Mouse (Mus musculus): Measurements from ENCODE around the gene Xpo6. TPM values are rescaled to one million over a fixed set of nuclear protein-coding genes. Genes with fewer than 3 reads are reported as not detected.
A peak's percentile ranks its signal among the peaks of the same experiment; 100 is the strongest.

Xpo6 gene
- total RNA-seq, 2 experiments from 2014 or later: 58.6 to 128 TPM

DNA sequence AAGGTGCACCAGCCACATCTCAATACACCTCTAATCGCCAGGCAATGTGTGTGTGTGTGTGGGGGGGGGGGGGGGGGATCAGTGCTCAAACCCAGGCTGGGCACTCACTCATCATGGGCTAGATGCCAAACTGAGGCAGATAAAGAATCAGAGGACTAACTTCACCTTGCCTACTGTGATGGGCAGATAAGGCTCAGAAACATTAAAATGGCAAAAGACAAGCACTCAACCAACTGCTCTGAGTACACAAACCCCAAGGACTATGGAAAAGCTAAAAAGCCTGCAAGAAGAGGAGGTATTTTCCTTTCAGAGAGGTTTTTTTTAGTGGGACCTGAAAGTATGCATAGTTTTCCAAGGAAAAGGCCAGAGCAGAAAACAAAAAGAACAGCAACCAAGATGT, 1.4 kb downstream of the Xpo6 start:
- ATAC-seq (ENCODE audit: poor library complexity, severe bottlenecking): no peak

DNA sequence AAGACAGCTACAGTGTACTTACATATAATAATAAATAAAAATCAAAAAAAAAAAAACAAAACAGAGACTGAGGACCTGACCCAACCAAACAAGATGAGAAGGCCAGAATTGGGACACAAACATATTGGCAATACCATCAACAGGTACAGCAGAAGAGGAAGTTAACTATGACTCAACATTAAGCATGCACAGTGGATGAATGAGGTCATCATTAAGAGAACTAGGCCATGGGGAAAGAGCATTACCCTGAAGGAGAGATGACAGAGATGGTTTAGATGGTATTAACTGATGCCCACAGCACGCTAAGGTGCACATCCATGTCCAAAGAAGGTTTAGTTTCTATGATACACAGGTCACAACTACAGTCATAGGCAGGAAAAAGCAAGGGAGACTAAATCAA, 6.1 kb downstream of the Xpo6 start:
- ATAC-seq (ENCODE audit: poor library complexity, severe bottlenecking): peak; percentile 98

DNA sequence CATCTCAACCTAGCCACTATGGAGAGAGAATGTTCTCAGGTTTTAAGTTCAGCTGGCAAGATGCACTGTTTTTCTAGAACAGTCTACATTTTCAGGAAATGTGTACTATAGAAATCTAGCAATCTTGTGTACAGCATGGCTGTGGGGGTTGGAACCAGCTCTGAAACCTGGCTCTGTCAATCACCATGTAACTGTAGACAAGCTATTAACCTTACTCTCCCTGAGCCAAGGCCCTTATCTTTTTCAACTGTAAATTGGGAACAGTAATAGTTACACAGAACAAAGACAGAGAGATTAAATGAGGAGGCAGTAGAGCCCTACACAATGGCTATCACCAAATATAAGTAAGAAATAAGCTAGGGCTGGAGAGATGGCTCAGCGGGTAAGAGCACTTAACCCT, 8.8 kb downstream of the Xpo6 start:
- no peak for ATAC-seq (ENCODE audit: poor library complexity, severe bottlenecking)

DNA sequence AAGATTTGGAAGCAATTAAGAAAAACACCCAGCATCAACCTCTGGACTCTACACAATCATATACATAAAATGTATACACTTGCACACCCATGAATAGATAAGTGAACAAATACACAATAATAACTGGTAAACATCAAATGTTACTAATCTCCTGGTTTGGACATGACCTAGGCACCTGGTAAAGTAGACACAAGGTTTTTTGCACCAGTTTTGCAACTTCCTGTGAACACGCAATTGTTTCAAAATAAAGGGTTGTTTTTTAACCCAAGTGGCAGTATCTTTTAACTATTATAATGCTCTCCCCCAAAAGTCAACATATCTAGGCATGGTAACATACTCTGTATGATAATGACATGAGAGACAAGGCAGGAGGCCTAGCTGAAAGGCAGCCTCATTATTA, 10.8 kb downstream of the Xpo6 start:
- 0 out of 2 replicates have a peak, but pooled peaks have one; percentile 15 for ATAC-seq (ENCODE audit: poor library complexity, severe bottlenecking)

DNA sequence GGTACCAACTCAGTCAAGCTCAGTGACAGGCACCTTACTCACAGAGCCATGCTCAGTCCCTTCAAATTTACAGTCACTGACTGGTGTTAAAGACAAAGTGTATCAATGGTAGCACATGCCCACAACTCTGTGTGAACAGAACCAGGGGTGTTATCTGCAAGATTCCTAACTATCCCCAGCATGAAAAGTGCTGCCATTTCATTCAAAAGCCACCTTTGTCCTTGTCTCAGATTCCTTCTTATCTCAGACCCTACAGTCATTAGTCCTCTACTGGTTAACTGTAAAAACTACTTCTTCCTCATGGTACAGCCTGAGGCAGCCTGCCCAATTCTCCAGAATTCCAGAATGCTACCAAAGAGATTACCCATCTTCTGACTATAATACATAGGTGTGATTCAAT, 14.3 kb downstream of the Xpo6 start:
- ATAC-seq (ENCODE audit: poor library complexity, severe bottlenecking): no peak

DNA sequence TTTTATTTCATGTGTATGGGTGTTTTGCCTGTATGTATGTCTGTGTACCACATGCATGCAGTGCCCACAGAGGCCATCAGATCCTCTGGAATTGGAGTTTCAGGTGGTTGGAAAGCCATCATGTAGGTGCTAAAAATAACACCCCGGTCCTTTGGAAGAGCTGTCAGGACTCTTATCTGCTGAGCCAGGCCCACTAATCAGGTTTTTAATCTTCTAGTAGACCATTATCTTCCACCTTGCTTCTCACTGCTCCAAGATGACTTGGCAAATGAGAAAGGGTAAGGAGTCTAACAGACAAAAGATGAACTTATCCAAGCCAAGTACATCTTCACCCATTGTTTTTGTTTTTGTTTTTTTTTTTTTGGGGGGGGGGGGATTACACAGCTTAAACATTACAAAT, 16.7 kb downstream of the Xpo6 start:
- ATAC-seq (ENCODE audit: poor library complexity, severe bottlenecking): no peak

DNA sequence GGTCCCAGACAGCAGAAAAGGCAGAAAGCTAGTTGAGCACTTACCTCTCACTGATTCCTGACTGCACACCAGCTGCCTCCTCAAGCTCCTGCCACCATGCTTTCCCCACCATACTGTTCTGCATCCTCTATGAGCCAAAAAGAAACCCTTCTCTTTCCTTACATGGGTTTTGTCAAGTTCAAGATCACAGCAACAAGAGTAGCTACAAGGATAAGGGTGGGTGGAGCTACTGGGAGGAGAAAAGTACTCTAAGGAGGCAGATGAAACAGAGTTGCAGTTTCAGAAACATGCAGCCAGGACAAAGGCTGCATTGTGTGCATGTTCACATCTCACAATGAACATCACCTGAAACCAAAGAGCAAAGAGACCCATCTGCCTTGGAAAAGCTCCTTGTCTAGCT, 18.8 kb downstream of the Xpo6 start:
- no peak; the same call in 1 of the 2 replicates for ATAC-seq (ENCODE audit: poor library complexity, severe bottlenecking)

DNA sequence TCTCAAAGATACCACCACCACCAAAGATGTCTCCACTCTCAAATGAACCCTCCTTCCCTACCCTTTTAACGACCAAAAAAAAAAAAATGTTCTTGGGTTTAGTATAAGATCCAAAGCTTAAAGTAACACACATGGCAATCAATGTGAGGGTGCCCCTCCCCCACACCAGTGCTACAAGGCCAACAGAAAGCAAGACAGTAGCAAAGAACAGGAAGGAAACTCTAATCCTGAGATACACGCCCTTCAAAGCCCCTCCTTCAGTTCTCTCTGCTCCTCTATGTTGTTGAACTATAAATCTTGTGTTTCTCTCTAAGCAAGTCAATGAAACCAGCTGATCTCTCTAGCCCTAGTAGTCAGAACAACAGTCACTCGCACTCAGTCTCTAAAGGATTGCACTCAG, 19.3 kb downstream of the Xpo6 start:
- peak; percentile 91 for ATAC-seq (ENCODE audit: poor library complexity, severe bottlenecking)

DNA sequence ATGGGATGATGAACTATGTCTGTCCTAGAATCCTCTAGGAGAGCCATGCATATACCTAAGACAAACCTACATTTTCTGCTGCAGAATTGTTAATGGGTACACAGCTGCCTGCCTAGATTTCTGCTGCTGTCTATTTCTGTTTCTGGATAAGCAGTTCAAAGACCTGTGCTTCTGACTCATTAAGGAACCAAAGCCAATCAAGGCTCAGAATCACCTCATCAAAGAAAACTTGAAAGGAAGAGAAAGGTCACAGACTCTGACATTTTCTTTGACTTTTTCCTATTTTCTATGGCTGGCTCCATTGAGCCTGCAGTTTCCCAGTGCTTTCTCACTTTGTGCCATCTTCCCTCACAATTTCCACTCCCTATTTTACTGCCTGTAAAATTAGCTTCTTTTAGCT, 21.5 kb downstream of the Xpo6 start:
- ATAC-seq (ENCODE audit: poor library complexity, severe bottlenecking): no peak

DNA sequence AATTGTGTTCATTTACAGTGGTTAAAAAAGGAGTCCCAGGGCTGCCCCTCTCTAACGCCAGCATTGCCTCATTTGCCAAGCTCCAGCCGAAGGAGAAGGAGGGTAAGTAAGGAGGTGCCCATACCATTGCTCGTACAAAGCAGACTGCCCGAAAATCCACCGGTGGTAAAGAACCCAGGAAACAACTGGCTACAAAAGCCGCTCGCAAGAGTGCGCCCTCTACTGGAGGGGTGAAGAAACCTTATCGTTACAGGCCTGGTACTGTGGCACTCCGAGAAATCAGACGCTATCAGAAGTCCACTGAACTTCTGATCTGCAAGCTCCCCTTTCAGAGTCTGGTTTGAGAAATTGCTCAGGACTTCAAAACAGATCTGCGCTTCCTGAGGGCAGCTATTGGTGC, 24.3 kb downstream of the Xpo6 start:
- ATAC-seq (ENCODE audit: poor library complexity, severe bottlenecking): no peak

DNA sequence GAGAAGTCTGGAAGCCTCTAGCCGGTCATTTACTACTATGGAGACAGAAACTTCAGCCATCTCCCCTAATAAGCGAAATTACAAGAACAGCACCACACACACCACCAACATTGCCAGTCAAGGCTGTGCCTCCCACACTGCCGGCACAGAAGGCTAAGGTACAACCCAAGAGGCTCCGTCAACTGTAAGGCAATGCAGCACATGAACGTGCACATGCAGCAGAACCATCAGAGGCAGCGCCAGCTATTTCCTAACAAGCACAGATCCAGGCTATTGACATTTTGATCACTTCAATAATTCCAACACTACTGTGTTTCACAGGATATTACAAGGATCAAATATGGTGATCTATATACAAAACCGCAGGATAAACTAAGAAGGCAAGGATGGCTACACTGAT, 24.8 kb downstream of the Xpo6 start:
- ATAC-seq (ENCODE audit: poor library complexity, severe bottlenecking): no peak

DNA sequence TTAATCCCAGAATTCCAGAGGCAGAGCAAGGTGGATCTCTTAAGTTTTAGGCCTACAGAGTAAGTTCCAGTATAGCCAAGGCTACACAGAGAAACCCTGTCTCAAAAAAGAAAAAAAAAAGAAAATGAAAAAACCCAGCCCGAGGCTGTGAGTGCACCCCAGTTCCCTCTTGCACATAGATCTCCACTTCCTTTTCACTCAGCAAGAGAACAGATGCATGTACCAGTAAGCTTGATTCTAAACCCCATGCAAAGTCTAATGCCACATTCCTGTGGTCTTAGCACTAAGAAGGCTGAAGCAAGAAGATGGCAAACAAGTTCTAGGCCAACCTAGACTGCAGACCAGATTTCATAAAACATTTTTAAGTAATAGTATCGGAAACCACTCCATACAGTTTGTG, 25.4 kb downstream of the Xpo6 start:
- peak; percentile 57 for ATAC-seq (ENCODE audit: poor library complexity, severe bottlenecking)

DNA sequence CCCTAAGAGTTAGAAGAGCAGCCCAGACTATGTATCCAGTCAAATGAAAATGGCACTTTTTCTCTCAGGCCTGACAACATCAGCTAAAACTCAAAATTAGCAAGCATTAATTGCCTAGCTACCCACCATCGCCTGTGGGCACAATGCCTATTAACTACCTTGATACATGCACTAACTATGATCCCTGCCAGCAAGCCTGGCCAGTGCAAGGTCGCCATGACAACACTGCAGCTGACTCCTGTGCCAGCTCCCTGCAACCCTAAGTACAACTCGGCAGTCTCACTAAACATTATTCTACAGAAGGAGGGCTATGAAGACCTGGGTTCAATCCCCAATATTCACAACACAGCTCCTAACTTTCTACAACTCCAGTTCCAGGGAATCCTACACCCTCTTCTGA, 28.3 kb downstream of the Xpo6 start:
- ATAC-seq (ENCODE audit: poor library complexity, severe bottlenecking): no peak

DNA sequence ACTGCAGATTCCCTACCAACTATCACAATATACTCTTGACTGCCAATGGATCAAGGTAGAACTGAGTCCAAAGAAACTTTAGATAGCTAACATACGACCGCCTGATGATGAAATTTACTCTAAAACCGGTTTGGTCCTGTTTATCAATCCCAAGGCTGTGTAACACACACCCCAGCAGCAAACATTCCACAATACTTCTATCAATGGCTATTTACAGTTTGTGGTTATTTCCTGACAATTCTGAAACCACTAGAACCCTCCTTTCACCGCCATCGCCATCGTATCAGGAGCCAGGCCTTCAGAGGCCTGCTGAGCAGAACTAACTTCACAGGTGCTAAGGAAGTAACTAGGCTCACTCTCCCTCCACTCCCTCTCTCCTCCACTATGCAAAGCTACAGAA, 31.7 kb downstream of the Xpo6 start:
- no peak for ATAC-seq (ENCODE audit: poor library complexity, severe bottlenecking)

DNA sequence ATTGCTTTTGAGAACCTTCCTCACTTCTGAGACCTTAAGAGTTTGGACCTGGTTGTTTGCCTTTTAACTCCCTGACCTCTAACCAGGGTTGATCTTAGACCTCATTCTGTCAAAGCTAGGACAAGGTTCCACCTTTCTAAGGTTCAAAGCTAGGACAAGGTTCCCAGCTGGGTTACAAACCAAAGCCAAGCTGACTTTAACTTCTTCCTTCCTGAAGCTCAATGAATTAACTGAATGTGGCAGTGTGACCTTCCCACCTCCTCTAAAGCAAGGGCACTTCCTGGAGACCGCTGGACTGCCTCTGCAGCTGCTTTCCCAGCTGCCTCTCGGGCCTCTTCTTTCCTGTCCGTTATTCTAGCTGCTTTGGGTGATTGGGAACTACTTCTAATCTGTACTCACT, 32.9 kb downstream of the Xpo6 start:
- ATAC-seq (ENCODE audit: poor library complexity, severe bottlenecking): no peak

DNA sequence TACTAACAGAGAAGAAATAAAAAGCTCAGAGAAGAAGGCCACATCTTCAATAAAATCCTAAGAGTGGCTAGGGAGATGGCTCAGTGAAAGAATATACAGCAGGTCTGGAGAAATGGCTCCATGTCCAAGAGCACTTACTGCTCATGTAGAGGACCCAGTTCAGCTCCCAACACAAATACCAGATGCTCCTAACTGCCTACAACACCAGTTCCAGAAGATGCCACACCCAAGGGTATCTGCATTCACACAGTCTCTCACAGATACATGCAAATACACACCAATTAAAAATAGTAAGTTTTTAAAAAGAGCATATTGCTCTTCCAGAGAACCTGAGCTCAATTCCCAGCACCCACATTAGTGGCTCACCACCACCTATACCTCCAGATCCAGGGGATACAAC, 33.7 kb downstream of the Xpo6 start:
- ATAC-seq (ENCODE audit: poor library complexity, severe bottlenecking): no peak

DNA sequence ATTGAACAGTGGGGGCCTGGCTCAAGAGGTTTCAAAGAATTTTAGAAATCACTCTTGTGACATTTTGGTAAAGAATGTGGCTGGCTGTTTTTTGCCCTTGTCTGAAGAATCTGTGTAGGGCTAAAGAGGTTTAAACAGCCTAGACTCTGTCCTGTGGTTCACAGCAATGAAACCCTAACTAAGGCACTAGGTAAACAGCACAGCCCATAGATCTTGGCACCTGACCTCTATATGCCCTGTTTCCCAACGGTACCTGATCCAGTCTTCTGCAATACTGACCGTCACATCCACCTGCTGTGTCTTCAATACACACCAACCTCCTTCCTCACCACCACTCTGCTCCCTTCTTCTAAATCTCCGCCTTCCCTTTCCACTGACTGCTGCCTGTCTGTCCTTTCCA, 42.1 kb downstream of the Xpo6 start:
- ATAC-seq (ENCODE audit: poor library complexity, severe bottlenecking): no peak

DNA sequence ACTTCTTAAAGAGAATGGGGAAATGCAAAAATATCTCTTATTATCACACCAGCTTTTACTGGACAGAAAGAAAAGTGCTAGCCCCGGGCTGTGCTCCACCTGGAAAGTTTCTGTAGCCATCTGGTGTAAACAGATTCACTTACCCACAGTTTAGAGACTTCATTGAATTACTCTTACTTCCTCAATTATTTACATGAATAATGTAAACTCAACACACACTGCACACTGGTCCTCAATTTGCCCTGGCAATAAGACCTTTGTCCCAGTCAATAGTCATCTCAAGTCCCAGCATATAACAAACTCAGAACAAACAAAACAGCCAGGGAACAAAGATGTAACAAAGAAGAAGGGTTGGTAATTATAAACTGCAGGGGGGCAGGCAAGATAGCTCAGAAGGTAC, 44.6 kb downstream of the Xpo6 start:
- no peak for ATAC-seq (ENCODE audit: poor library complexity, severe bottlenecking)

DNA sequence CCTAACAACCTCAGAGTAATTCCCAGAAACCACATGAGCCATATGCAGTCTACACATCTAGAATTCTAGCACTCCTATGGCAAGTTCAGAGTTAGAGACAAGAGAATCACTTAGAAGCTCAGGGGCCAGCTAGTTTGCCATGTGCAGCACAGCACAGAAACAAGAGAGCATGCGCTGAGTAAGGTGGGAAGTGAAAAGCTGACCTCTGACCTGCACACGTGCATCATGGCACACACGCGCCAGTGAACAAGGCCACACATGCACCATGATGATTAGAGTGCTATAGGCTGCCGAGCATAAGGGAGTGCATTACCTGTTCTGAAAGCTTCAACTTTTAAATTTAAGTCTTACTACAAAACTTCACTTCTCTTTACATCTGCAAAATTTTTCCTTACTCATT, 45.6 kb downstream of the Xpo6 start:
- ATAC-seq (ENCODE audit: poor library complexity, severe bottlenecking): no peak

DNA sequence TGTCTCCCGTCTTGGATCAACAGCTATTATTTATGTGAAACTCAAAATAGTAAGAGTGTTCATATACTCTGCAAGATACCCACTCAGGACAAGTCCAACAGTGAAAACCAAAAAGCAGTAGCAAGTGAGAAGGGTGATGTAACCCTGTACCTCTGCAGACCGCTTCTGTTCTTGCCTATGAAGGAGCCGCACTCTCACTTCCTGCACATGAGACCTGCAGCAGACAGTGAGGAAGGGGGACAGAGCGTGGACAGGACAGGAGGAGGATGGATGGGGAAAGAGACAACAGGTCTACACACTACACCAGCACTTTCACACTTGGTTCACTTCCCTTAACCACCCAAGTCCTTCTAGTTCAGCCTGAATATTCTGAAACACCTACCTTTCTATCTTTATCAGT, 48.0 kb downstream of the Xpo6 start:
- ATAC-seq (ENCODE audit: poor library complexity, severe bottlenecking): peak; percentile 74

DNA sequence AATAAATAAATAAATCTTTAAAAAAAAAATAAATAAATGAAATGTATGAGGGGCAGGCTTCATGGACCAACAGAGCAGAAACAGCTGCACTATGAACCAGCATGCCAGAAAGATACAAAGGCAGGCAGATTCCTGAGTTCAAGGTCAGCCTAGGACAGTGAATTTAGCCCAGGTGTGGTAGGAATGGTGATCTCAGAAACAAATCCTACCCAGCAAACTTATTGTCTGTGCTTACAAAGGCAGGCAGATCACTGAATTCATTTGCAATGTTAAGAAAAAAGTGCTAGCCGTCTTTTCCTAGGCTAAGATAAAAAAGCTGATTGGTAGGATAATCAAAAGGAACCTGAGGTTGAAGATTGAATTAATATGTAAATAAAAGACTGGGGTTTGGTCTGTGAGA, 54.1 kb downstream of the Xpo6 start:
- ATAC-seq (ENCODE audit: poor library complexity, severe bottlenecking): no peak

DNA sequence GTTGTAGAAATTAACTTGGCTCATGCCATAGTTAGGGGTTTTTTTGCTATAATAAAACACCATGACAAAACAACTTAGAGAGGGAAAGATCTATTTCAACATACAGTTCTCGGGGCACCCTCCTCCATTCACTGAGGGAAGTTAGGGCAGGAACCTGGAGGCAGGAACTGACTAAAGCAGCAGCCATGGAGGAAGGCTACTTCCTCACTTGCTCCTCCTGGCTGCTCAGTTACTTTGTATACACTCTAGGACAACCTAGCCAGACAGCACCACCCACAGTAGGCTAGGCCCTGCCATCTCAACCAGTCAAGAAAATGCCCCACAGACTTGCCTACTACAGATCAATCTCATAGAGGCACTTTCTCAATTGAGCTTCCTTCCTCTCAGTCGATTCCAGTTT, 55.9 kb downstream of the Xpo6 start:
- peak; percentile 92 for ATAC-seq (ENCODE audit: poor library complexity, severe bottlenecking)

DNA sequence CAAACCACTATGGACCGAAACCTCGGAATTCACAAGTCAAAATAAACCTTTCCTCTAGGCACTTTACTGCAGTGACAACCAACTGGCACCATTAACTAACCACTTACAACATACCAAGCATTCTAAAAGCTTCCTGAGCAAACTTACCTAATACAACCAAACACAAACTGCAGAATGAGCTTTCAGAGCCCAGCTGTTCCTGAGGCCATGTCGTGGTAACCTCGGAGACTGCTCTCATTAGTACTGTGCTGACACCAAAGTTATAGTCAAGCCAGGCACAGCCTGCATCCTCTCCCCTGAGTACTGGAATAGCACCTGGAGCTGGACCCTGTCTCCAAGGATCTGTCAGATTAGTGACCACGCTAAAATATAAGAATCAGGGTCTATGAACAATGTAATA, 62.5 kb downstream of the Xpo6 start:
- ATAC-seq (ENCODE audit: poor library complexity, severe bottlenecking): no peak

DNA sequence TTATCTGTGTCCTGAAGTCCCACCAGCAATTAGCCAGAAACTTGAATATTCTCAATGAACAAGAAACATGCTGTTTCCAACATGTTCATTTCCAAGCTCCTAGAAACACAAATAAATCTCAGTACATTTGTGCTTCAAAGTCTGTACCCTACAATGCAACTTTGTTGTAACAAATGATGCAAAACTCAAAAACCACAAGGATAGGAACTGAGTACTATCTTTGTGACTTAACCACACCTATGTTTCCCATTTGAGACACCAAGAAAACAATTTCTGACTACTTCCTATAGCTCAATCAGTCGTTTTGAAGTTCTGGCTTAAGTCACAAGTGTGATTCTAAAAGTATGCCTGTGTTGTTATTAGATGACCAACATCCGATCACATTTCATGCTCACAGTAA, 64.9 kb downstream of the Xpo6 start:
- peak; percentile 75 for ATAC-seq (ENCODE audit: poor library complexity, severe bottlenecking)

Measured in megakaryocyte, adult 5-6 weeks (primary cell).